Mouse (Mus musculus) brown adipose tissue, adult 24 weeks (tissue): ENCODE measurements around the gene Ints13. TPM values are rescaled to one million over a fixed set of nuclear protein-coding genes. Genes with fewer than 3 reads are reported as not detected.

ENCODE experiments used
- H3K27ac ChIP-seq: fragments of 200-500 bp; replicated peaks from 2 replicates; pipeline ENCODE4 v1.5.1; 2012; ENCODE audit warnings: low read depth, mild to moderate bottlenecking, low read length
- H3K4me1 ChIP-seq: fragments of 200-500 bp; 2 replicates; pipeline ENCODE4 v1.6.1; 2012; ENCODE audit warnings: low read length, mixed read lengths; ENCODE audit not compliant: control insufficient read depth, insufficient read depth, insufficient read length
- H3K4me3 ChIP-seq: fragments of 200-500 bp; 2 replicates; pipeline ENCODE4 v1.5.1; 2012; ENCODE audit warnings: low read depth, mild to moderate bottlenecking, low read length, moderate library complexity; ENCODE audit not compliant: insufficient read depth
- polyA plus RNA-seq: library from polyadenylated mRNA; stranded (reverse); fragments of >200 nt; gene quantifications from 2 replicates; pipeline ENCODE4 v1.2.4, GENCODE M21; 2012; ENCODE audit not compliant: missing spikeins, insufficient read depth, insufficient read length

The Ints13 gene
- polyA plus RNA-seq, 1 experiment, result 47.8 TPM

DNA sequence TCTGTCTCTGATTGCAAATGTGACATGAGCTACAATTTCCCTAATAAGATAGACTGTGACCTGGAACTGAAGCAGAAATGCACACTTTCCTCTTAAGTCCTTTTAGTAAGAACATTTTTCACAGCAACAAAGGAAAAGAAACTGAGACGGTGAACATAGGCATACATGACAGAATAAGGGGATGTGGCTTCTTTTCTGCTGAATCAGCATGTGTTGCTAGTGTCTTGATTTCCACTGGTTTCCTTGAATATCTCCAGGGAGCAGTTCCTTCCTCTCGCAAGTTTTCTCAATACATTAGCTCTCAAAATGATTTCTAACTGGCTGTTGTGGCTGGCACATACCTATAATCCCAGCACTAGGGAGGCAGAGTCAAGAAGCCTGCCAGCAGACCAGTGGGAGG, 52.1 kb downstream of the Ints13 start:
- Histone ChIP-seq H3K4me1 (peaks cover 6% of the 10 kb centered on the region), H3K27ac (no peak overlapping the region), H3K4me3 (no peak overlapping the region)

DNA sequence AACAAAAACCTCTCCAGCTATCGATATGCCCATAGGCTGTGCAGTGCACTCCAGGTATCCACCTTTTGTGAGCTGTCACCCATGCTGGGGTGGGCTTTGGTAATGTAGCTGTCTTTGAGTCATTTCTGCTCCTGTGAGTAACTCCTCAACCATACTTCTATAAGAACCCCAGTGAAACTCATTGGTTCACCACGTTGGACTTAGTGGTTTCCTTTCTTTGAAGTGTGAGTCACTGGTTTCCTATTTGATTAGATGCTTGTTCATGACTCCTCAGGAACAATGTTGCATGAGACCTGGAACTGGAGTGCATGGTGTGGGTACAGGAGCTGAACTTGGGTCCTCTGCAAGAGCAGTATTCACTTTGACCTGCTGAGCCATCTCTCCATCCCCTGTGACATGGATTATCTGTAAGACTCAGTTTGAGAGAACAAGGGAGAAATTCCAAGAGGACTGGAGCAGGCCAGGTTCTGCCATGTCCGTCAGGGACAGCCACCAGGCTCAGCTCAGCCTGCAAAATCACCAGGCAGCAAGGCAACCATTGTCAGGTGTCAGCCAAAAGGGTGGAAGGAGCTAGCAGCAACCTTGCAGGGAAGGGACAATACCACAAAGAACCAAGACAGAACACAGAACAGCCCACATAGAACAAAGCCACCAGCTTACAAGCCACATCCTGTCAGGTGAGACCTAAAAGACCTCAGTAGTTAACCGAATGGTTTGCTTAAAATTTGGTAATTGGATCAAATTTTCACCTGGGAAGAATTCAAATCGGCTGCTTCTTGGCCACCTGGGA, 56.0 kb downstream of the Ints13 start:
- H3K27ac ChIP-seq, result no peak overlapping the region
- H3K4me3 ChIP-seq, result no peak overlapping the region
- peaks cover 2% of the 10 kb centered on the region; the same call in 1 of the 2 replicates for H3K4me1 ChIP-seq

DNA sequence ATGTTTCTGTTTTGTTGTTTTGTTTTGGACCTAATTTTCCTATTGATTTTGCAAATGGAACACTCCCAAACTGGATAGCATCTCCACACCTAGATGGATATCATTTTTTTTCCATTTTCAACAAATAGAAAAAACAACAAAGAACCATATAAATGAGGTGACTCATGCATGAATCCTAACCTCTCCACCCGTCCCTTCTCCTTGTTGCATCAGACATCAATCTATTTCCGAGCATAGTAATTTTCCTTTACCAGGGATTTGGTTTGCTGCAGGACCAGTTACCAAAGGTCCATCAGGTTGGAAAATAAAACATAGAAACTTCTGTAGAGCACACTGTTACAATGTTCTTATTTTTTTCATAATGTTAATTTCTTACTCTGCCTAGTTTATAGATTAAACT, 58.6 kb downstream of the Ints13 start:
- Histone ChIP-seq H3K4me3 (no peak overlapping the region), H3K27ac (no peak overlapping the region), H3K4me1 (peaks cover 8% of the 10 kb centered on the region)

DNA sequence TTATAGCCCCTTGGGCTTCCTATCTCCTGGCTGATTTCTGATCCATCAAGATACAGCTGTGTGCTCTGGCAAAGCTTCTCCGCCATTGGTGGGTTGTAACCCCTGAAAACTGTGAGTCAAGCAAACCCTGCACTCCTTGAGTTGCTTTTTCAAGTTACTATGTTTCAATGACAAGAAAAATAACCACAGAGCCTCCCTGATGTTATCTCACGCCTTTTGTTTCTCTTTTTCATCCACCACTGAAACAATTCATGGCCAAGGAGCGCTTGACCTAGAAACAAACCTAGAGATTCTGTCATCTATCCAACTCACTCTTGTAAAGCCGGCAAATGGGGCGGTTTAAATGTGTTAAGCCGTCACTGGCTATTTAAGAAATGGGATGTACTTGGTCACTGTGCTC, 61.7 kb downstream of the Ints13 start:
- no peak overlapping the region for H3K4me3 ChIP-seq
- H3K27ac ChIP-seq, result no peak overlapping the region
- peaks cover 8% of the 10 kb centered on the region for H3K4me1 ChIP-seq

DNA sequence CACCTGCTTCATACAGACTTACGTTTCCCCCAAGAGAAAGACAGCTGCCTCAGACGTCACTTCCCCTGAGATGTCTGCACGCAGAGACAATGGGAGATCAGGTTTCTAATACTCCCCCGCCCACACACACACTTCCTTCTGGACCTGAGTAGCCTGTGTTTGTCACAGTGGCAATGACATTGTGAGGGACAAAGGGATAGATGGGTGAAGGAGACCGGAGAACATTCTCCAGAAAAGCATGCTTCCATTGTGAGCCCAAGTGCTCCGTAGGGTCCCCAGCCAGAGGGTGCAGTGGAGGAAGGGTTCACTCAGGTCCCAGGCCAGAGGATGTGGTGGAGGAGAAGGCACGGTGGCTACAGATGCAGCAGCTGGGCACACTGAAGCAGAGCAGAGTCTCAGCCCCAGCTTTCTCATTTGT, 63.1 kb downstream of the Ints13 start:
- Histone ChIP-seq H3K4me1 (peaks cover 6% of the 10 kb centered on the region), H3K4me3 (no peak overlapping the region), H3K27ac (no peak overlapping the region)

DNA sequence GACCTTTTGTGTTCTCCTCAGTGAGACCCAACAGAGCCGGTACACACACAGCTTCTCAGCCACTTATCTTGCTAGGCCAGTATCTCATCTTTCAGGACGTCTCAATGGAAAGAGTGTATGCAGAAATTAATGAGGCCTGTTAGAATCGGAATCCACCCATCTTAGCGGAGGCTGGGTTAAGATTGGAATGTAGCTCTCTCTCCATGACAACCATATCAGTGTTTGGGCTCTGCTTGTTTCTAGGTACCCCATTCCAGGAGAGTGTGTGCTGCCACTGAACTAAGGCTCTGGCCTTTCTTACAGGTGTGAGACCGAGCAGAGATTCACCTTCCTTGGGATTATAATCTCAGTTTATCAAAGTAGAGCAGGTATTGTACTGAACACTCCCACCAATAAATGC, 63.7 kb downstream of the Ints13 start:
- H3K4me1 ChIP-seq, result peaks cover 6% of the 10 kb centered on the region
- no peak overlapping the region for H3K27ac ChIP-seq

DNA sequence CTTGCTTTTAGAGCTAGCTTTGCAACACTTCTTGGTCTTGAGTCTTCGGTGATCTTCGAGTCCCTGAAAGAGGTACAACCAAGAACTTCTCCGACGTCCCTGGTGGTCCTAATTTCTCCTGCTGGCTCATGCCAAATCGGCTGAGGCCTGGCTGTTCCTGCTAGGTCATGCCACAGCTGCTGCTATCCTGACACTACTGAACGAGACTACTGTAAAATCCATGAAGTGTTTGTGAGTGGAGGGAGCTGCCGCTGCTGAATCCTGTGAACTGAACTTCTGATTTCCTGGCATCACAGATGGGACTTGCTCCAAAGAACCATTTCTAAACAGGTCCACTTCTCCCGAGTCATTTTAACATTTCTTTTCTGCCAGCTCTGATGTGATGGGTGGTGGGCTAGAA, 64.3 kb downstream of the Ints13 start:
- Histone ChIP-seq H3K4me1 (peaks cover 6% of the 10 kb centered on the region), H3K27ac (no peak overlapping the region), H3K4me3 (no peak overlapping the region)

More for the DNA sequence above, 63.7 kb downstream of the Ints13 start:
- H3K4me3 ChIP-seq, result no peak overlapping the region

DNA sequence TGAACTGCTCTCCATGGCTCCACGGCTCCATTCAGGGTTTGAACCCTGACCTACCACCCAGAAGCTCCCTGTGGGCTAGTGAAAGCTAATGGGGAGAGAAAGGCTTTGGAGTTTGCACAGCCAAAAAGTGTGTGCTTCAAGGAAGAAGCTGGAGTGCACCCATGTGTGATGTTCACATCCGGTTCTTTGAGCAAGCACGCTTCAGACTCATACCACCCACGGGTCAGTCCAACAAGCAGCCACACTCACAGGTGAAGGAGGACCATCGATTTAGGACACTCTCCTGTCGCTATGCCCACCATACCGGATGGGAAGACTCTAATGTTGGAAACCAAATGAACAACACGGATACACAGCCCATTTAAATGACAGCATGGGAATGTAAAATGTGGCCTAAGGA, 66.1 kb downstream of the Ints13 start:
- no peak overlapping the region for H3K27ac ChIP-seq
- H3K4me1 ChIP-seq, result peaks cover 6% of the 10 kb centered on the region
- H3K4me3 ChIP-seq, result no peak overlapping the region

DNA sequence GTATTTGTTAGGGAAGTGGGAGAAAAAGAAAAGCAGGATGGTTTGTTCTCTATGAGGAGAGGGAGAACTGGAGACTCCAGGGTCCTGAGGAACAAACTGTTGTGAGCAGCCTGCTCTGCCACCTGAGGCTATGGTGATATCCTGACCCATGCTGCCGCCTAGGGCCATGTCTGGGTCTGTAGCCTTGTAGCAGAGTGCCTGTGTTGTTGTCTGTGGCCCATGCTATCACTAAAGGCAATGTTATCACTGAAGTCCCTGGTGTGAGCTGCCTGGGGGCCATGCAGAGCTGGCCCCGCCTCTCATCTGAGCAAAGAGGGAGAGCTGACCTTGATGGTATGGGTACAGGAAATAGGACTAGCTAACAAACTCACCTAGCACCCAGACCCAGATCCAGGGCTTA, 67.7 kb downstream of the Ints13 start:
- Histone ChIP-seq H3K4me1 (peaks cover 3% of the 10 kb centered on the region; the same call in 1 of the 2 replicates), H3K27ac (no peak overlapping the region), H3K4me3 (no peak overlapping the region)

DNA sequence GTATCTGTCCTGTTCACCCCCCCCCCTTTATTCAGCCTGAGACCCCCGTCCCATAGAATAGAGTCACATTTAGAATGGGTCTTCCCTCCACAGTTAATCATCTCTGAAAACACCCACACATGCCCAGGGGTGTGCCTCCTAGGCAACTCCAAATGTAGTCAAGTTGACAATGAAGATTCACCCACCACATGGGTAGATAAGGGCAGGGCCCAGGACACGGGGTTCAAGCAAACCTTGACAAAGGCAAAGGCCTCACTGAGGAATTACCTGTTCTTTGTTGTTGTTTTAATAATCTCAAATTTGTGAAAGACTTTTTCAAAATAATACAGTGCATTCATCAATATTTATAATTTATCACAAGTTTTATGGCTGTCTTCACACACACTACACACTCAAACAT, 73.2 kb downstream of the Ints13 start:
- Histone ChIP-seq H3K4me3 (no peak overlapping the region), H3K4me1 (peaks cover 9% of the 10 kb centered on the region), H3K27ac (no peak overlapping the region)

DNA sequence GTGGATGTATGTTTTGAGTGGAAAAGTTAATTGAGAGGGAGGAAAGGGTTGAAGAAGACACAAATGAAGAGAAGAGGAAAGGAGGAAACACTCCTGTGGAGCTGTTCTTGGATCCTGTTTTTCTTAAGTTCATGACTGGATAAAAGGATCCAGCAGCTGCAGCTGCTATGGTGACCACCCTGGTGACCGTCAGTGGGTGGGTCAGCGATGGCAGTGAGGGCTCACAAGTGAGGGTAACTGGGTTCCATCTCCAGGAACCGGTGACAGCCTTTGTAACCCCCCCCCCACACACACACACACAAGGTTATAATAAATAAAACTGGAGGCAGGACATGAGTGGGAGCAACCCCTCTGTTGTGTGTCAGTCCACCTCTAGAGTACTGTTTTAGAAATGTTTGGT, 74.8 kb downstream of the Ints13 start:
- H3K27ac ChIP-seq, result no peak overlapping the region
- H3K4me3 ChIP-seq, result peak overlapping the region; percentile 70
- peaks cover 17% of the 10 kb centered on the region for H3K4me1 ChIP-seq

DNA sequence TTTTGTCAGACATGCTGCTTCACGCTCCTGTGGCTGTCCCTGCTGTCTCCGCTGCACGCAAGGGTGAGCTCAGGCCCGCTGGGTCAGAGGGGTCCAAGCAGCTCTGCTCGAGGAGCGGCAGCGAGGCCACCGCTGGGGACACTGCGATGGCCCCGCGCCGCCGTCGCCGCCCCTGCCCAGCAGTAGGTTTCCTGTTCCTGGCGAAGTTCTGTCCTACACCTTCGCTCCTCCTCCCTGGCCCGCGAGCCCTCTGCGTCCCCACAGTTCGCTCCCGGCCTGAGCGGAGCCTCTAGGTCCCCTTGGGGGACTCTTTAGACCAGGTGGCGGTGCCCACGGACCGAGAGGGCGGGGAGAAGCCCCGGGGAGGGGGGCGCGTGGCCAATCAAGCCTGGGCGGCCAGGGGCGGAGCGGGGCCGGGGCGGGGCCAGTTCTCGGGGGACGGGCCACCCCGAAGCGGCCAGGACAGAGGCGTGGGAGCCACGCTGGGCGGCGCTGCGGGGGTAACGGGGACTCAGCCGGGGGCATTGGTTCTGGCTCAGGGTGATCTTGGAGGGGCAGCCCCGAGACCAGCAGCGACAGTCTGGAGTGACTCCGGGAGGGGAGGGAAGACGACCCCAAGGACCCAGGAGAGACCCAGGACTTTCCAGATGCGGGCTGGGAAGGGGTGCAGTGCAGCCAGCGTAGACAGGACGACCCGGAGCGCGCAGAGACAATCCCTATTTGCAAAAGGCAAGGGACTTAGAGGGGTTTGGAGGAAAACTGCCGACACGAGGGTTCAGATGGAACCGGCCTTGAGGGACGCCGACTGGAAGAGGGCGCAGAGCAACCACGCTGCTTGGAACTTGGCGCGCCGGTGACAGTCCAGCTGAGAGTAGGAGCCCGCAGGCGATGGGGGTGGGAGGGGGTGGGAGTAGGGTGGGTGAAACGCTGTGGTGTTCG, 75.5 kb downstream of the Ints13 start, which contains the start of gene Itpr2:
TSS of gene Itpr2 (minus strand) at position 358 of the 939 bp plus-strand sequence.
- peaks cover 23% of the 10 kb centered on the region for H3K4me1 ChIP-seq
- peak within 1 kb of the TSS; percentile 76 for H3K4me3 ChIP-seq
- peak within 1 kb of the TSS; percentile 98 for H3K27ac ChIP-seq

DNA sequence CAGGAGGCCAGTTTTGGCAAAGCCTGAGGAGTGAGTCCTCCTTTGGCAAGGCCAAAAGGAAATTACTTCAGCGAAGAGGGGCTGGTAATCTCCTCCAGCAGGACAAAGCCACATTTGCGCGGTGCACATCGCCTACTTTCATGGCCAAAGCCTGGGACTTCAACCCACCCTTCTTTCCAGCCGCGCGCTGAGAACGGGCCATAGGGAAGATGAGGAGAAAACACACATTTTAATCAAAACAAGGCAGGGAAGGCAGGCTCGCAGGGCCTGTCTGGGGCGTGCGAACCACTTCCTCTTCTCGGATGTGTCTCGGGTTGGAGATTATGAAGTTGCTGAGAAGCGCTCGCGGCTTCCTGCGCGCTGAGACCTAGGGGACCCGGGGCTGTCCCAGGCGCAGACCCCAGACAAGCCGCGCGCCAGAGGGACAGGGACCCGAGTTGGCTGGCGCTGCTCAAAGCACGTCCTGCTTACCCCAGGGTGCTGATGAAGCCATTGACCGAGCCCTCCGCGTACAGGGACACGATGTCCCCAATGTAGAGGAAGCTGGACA, 76.2 kb downstream of the Ints13 start:
- peak overlapping the region; percentile 76 for H3K4me3 ChIP-seq
- H3K27ac ChIP-seq, result peak overlapping the region; percentile 98
- H3K4me1 ChIP-seq, result peaks cover 23% of the 10 kb centered on the region

DNA sequence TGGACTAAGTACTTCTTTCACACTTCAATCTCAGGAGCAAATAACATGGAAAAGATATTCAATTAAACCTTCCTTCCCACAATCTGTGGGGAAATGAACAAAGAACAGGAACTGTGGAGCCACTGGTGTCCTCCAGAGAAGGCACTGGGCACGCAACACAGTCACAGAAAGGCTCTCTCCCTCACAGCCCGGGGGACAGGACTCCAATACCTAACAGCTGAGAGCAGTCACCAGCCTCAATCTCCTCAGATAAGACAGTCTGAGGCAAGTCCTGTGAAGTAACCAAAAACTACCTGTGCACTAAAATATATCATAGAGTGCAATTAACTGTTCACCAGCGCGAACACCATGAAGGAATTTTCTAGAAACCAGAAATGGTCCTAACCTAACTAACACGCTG, 76.9 kb downstream of the Ints13 start:
- Histone ChIP-seq H3K27ac (peak overlapping the region; percentile 98), H3K4me3 (peak overlapping the region; percentile 76), H3K4me1 (peaks cover 25% of the 10 kb centered on the region)

DNA sequence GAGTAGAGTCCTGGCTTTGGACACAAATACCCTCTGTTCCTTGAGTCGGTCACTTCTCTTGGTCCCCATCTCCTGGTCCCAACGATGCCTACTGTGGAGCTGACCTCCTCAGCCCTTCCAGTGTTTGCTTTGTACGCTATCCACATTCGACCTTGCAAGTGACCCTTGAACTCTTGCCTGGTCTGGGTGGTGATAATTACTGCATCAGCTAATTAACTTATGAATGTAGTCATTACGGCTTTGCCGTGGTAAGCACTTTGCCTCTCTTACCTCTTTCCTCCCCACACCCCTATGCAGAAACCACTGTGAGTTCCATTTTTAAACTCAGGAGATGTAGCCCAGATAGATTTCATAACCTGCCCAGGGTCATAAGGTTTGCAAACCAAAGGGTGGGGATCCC, 77.4 kb downstream of the Ints13 start:
- peak overlapping the region; percentile 98 for H3K27ac ChIP-seq

More for the DNA sequence above, 77.4 kb downstream of the Ints13 start:
- peak overlapping the region; percentile 76 for H3K4me3 ChIP-seq
- H3K4me1 ChIP-seq, result peaks cover 30% of the 10 kb centered on the region
